Mouse (Mus musculus) activated CD4-positive, CD25-positive, alpha-beta regulatory T cell, adult 9 weeks (primary cell): ENCODE measurements around the gene Dnajc7. TPM values are rescaled to one million over a fixed set of nuclear protein-coding genes. Genes with fewer than 3 reads are reported as not detected.

ENCODE experiments used
- polyA plus RNA-seq: library from polyadenylated mRNA; unstranded; fragments of 100-300 nt; shearing (Covaris generic); gene quantifications from one replicate; pipeline ENCODE4 v1.2.1, GENCODE M21; 2017

Dnajc7 gene
- polyA plus RNA-seq, result 683 TPM

GRCm38 (mm10) chr11:100619982-100620381, at the start of gene Dnajc7:
Dnajc7 (minus strand) TSS chr11:100620168.

DNA sequence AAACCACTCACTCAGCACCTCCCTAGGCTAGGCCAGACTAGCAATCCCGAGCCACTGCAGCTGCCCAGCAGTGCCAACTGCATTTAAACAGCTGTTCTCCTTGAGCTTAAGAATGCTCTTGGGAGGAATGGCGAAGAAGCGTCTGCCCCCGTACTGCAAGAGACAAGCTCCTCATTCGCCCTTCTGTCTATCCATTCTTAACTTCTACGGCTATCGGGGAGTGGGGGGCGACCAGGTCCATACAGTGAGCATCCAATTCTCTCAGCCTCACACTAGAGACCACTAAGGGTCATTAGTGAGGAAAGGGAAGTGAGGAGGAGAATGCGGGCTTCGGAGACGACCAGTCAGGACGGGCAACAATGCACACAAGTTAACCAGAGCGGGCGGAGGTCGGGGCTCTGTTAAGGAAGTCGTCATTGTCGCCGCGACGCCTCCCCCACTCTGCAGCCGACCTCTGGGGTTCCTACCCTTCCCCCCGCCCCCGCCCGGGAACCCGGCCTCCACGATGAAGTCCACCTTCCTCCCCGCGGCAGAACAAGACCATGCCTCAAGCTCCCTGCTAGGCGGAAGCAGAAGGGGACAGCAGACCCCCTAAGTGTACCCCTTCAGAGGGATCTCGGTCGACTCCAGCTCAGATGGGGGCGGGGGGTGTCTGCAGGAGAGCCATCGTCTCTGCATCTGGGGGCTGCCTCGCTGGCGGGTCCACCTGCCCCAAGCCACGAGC, 1.0 kb downstream of the Dnajc7 start, which contains the start of gene Nkiras2:
Nkiras2 (plus strand) TSS at position 484 of the 724 bp plus-strand sequence.

DNA sequence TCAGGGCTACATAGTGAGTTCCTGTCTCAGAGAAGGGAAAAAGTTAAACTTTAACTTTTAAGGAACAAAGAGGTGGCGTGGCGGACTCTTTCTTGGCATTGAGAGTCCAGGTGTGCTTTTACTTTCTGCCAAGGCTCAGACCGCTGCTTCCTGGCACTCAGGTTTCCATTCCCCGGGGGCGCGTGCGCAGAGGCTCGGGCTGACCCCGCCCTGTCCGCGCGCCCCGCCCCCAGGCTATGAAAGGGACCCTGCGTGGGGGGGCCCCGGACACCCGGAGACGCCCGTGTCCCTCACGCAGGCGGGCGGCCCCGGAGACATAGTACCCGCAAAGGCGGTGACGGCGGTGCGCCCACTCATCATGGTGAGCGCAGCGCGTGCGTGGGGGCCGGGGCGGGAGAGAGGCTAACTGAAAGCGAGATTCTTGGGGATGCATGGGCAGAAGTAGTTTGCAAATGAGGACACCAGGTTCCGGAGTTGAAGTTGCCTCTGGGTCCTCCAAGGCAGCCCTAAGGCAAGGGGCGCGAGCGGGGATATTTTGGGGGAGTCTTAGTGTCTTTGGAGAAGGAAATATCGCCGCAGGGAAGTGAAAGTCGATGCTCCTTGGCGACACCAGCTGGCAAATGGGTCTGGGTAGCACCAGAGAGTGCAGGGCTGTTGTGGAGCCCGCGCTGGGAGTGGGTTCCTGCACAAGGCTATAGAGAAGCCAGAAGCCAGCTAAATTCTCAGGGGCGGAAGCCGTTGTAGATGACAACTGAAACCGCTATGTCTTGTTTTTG, 45.1 kb downstream of the Dnajc7 start, which contains the start of gene Cnp:
Cnp (plus strand) TSS at position 197 of the 776 bp plus-strand sequence.

GRCm38 (mm10) chr11:100544832-100545745, 74.9 kb downstream of the Dnajc7 start, which contains the start of gene Ttc25:
Ttc25 (plus strand) TSS chr11:100545607.

Other genes with a start within 250 kb of the Dnajc7 start
- 2.9 TPM for gene Jup, start 222.4 kb downstream of the Dnajc7 start, polyA plus RNA-seq
- not detected for gene P3h4, start 205.3 kb downstream of the Dnajc7 start, polyA plus RNA-seq
- not detected for gene Fkbp10, start 204.5 kb downstream of the Dnajc7 start, polyA plus RNA-seq
- 151 TPM for gene Nt5c3b, start 178.4 kb downstream of the Dnajc7 start, polyA plus RNA-seq
- gene Klhl10, start 178.3 kb downstream of the Dnajc7 start, polyA plus RNA-seq, result 0.62 TPM
- 4.2 TPM for gene Klhl11, start 147.4 kb downstream of the Dnajc7 start, polyA plus RNA-seq
- gene Acly, start 92.2 kb downstream of the Dnajc7 start, polyA plus RNA-seq, result 212 TPM
- 0.09 TPM for gene Ttc25, start 74.6 kb downstream of the Dnajc7 start, polyA plus RNA-seq
- gene Cnp, start 45.3 kb downstream of the Dnajc7 start, polyA plus RNA-seq, result 407 TPM
- 29.4 TPM for gene Nkiras2, start 924 bp downstream of the Dnajc7 start, polyA plus RNA-seq
- gene Zfp385c, start 72.3 kb upstream of the Dnajc7 start, polyA plus RNA-seq, result 0.20 TPM
- 32.3 TPM for gene Dhx58, start 84.1 kb upstream of the Dnajc7 start, polyA plus RNA-seq
- 43.7 TPM for gene Kat2a, start 92.3 kb upstream of the Dnajc7 start, polyA plus RNA-seq
- gene Hspb9, start 93.7 kb upstream of the Dnajc7 start, polyA plus RNA-seq, result 0.88 TPM
- gene Rab5c, start 118.0 kb upstream of the Dnajc7 start, polyA plus RNA-seq, result 58.6 TPM
- 0.20 TPM for gene Kcnh4, start 139.8 kb upstream of the Dnajc7 start, polyA plus RNA-seq
- not detected for gene Hcrt, start 142.8 kb upstream of the Dnajc7 start, polyA plus RNA-seq
- gene Ghdc, start 150.8 kb upstream of the Dnajc7 start, polyA plus RNA-seq, result 5.0 TPM
- 173 TPM for gene Stat5b, start 230.6 kb upstream of the Dnajc7 start, polyA plus RNA-seq
- gene Stat5a, start 239.2 kb upstream of the Dnajc7 start, polyA plus RNA-seq, result 102 TPM